8 mouse cellular contexts compared by ENCODE assay signal in genomic region chr1:178188386-178188785, GRCm38 (mm10). TPM values are rescaled to one million over a fixed set of nuclear protein-coding genes. Genes with fewer than 3 reads are reported as not detected.
DNase-seq lines count a peak whose midpoint lies in the region; ATAC-seq and TF ChIP-seq lines count a peak whose summit lies in the region.

No protein-coding gene starts in this region.

- no peak for ATAC-seq in limb, embryonic 15.5 days (ENCODE audit: insufficient number of reproducible peaks, low FRiP score, low TSS enrichment, low read depth)

- peak overlapping the region; percentile 59 for H3K4me2 ChIP-seq in limb, embryonic 15.5 days
- peak overlapping the region; percentile 77 for H3K4me2 ChIP-seq in myocyte (ENCODE audit: low read depth)

- no peaks in the 10 kb centered on the region for H3K36me3 ChIP-seq in hindbrain, embryonic 10.5 days
- H3K36me3 ChIP-seq in limb, embryonic 15.5 days = no peaks in the 10 kb centered on the region
- H3K36me3 ChIP-seq in myocyte (ENCODE audit: control insufficient read depth, insufficient read depth) = no peaks in the 10 kb centered on the region

- DNase-seq in left cerebral cortex, adult 2 months (ENCODE audit: extremely low spot score in 1 of 2, low spot score in 2 of 2) = no peak
- DNase-seq in left cerebral cortex, postnatal 10 days (ENCODE audit: extremely low spot score in 1 of 2, low spot score in 2 of 2) = no peak
- DNase-seq in cerebellum, adult 2 months = peak; percentile 47 to 50
- DNase-seq in hindbrain, embryonic 10.5 days (ENCODE audit: low spot score) = peak; percentile 5
- no peak for DNase-seq in gastrocnemius, postnatal 4 days (ENCODE audit: low spot score in 2 of 2)
- no peak for DNase-seq in gastrocnemius, postnatal 14 days

- peaks cover 51% of the 10 kb centered on the region for H3K79me2 ChIP-seq in myocyte (ENCODE audit: control insufficient read depth, insufficient read depth)

- H3ac ChIP-seq in myocyte (ENCODE audit: control insufficient read depth, insufficient read length) = peak overlapping the region; percentile 27

- no peaks in the 10 kb centered on the region for H3K9me3 ChIP-seq in hindbrain, embryonic 10.5 days
- no peaks in the 10 kb centered on the region for H3K9me3 ChIP-seq in limb, embryonic 15.5 days

- peak overlapping the region; percentile 49 for H3K4me3 ChIP-seq in left cerebral cortex, adult 2 months
- H3K4me3 ChIP-seq in cerebellum, adult 2 months (replicated peaks; ENCODE audit: insufficient read depth, low read depth, low read length) = peak overlapping the region; percentile 67
- peak overlapping the region; percentile 48 for H3K4me3 ChIP-seq in hindbrain, embryonic 10.5 days
- peak overlapping the region; percentile 39 for H3K4me3 ChIP-seq in limb, embryonic 15.5 days
- peak overlapping the region; percentile 16 for H3K4me3 ChIP-seq in myocyte

- no peak overlapping the region for H3K9ac ChIP-seq in limb, embryonic 15.5 days

- 8% methylated on average over 13 of the region's 13 CpGs for WGBS in cerebellum, adult 2 months
- 9% methylated on average over 13 of the region's 13 CpGs for WGBS in hindbrain, embryonic 10.5 days
- WGBS in limb, embryonic 15.5 days = 7% methylated on average over 13 of the region's 13 CpGs

- no peak overlapping the region for H3K27ac ChIP-seq in left cerebral cortex, adult 2 months
- H3K27ac ChIP-seq in cerebellum, adult 2 months (ENCODE audit: insufficient read depth, low read length) = no peak overlapping the region
- H3K27ac ChIP-seq in hindbrain, embryonic 10.5 days = no peak overlapping the region
- H3K27ac ChIP-seq in limb, embryonic 15.5 days = no peak overlapping the region

- intact Hi-C loops in left cerebral cortex, adult 2 months (cut with DNase I) = loop anchor here (10.0 kb wide), 3 partner anchors 116 to 394 kb away; partner anchors contain the start of genes Adss and Catspere2
- intact Hi-C loops in left cerebral cortex, postnatal 10 days (cut with DNase I) = no loop called here
- intact Hi-C loops in gastrocnemius, postnatal 14 days (cut with DNase I; ENCODE audit: low total_unique reads) = no loop called here

- TF ChIP-seq CTCF in left cerebral cortex, adult 2 months (IDR thresholded peaks at IDR 0.05) = no peak; the same call in 1 of the 2 replicates
- no peak for TF ChIP-seq CTCF in cerebellum, adult 2 months (IDR thresholded peaks at IDR 0.05; ENCODE audit: borderline replicate concordance, insufficient read depth, low read depth, low read length)

- H3K27me3 ChIP-seq in cerebellum, adult 2 months (ENCODE audit: control insufficient read depth, insufficient read depth, low read length) = no peaks in the 10 kb centered on the region
- H3K27me3 ChIP-seq in hindbrain, embryonic 10.5 days (ENCODE audit: insufficient read depth, poor library complexity, severe bottlenecking) = no peaks in the 10 kb centered on the region
- H3K27me3 ChIP-seq in limb, embryonic 15.5 days = no peaks in the 10 kb centered on the region
- no peaks in the 10 kb centered on the region for H3K27me3 ChIP-seq in myocyte (ENCODE audit: control insufficient read depth, insufficient read depth, insufficient read length)

- H3K4me1 ChIP-seq in cerebellum, adult 2 months (ENCODE audit: control insufficient read depth, insufficient read depth, low read length) = no peaks in the 10 kb centered on the region
- H3K4me1 ChIP-seq in hindbrain, embryonic 10.5 days (replicated peaks) = peaks cover 11% of the 10 kb centered on the region
- peaks cover 7% of the 10 kb centered on the region for H3K4me1 ChIP-seq in limb, embryonic 15.5 days

- no peak for TF ChIP-seq POLR2A in cerebellum, adult 2 months (IDR thresholded peaks at IDR 0.05; ENCODE audit: borderline replicate concordance, insufficient read depth, low read length)
- no peak for TF ChIP-seq POLR2A in myocyte (IDR thresholded peaks at IDR 0.05; ENCODE audit: insufficient read length, low read depth)

TF ChIP-seq in myocyte, 11 proteins besides CTCF, POLR2A, EP300 and RAD21:
- no peak for TF ChIP-seq TCF3 (IDR thresholded peaks at IDR 0.05; ENCODE audit: insufficient read length, low read depth)
- TF ChIP-seq TCF12 (IDR thresholded peaks at IDR 0.05; ENCODE audit: insufficient read depth, poor library complexity, severe bottlenecking) = no peak
- no peak for TF ChIP-seq MYOD1 (IDR thresholded peaks at IDR 0.05; ENCODE audit: control insufficient read depth in 1 of 3, insufficient read length in 2 of 3, low read depth in 2 of 3)
- no peak for TF ChIP-seq E2F4 (IDR thresholded peaks at IDR 0.05; ENCODE audit: insufficient read depth)
- TF ChIP-seq MYOG (IDR thresholded peaks at IDR 0.05; ENCODE audit: control insufficient read depth in 1 of 3, insufficient read depth in 1 of 3, insufficient read length in 2 of 3, low read depth in 2 of 3) = no peak
- TF ChIP-seq REST (IDR thresholded peaks at IDR 0.05; ENCODE audit: insufficient read depth, insufficient read length) = no peak
- TF ChIP-seq USF1 (IDR thresholded peaks at IDR 0.05; ENCODE audit: low read depth) = no peak
- no peak for TF ChIP-seq CEBPB (IDR thresholded peaks at IDR 0.05; ENCODE audit: insufficient read depth, poor library complexity, severe bottlenecking)
- no peak for TF ChIP-seq MAX (IDR thresholded peaks at IDR 0.05; ENCODE audit: low read depth)
- no peak for TF ChIP-seq POLR2AphosphoS2 (IDR thresholded peaks at IDR 0.05; ENCODE audit: insufficient read length, low read depth)
- TF ChIP-seq SRF (IDR thresholded peaks at IDR 0.05; ENCODE audit: control insufficient read depth, insufficient read length, low read depth) = no peak

RNA-seq across cellular contexts. Expression of gene Desi2, which starts 1.2 kb away (rescaled TPM):
- 10 to 100 TPM; 16.4 to 19.1 TPM for total RNA-seq in left cerebral cortex, adult 2 months (2021)
- 10 to 100 TPM; 23.6 to 25.8 TPM for total RNA-seq in left cerebral cortex, postnatal 10 days (2021)
- 12.5 and 12.6 TPM in 2 replicates for polyA plus RNA-seq in cerebellum, adult 2 months (2012; rRNA removed)
- polyA plus RNA-seq in hindbrain, embryonic 10.5 days (2016; fragmentation: Nextera tagmentation; extraction: Ambion mirVana) = 12.7 and 17.6 TPM in 2 replicates
- 22.7 and 26.2 TPM in 2 replicates for polyA plus RNA-seq in limb, embryonic 15.5 days (2015; fragmentation: Nextera tagmentation; extraction: Ambion mirVana)
- polyA plus RNA-seq in myocyte (2012; fragmentation: generic; extraction: Trizol) = 11.4 TPM
- 10 to 100 TPM; 31.3 to 39.8 TPM for total RNA-seq in gastrocnemius, postnatal 4 days (2021)
- 10 to 100 TPM; 20.5 to 24.7 TPM for total RNA-seq in gastrocnemius, postnatal 14 days (2021)

Comparison
In these comparisons a context has a peak if more than half of its experiments do, and no peak if none do; other contexts are left out.
1. DNase-seq: peak in cerebellum, adult 2 months (2 of 2) and hindbrain, embryonic 10.5 days (single experiment); none in left cerebral cortex, adult 2 months (0 of 2), left cerebral cortex, postnatal 10 days (0 of 2), gastrocnemius, postnatal 4 days (0 of 2) and gastrocnemius, postnatal 14 days (single experiment).
2. H3K4me3 ChIP-seq: peak in every context shown above with its lines; median percentile 67 in cerebellum, adult 2 months; 49 in left cerebral cortex, adult 2 months; 48 in hindbrain, embryonic 10.5 days; 39 in limb, embryonic 15.5 days; 16 in myocyte.